Mouse (Mus musculus): ENCODE data around the gene Wnt10b. TPM values are rescaled to one million over a fixed set of nuclear protein-coding genes. Genes with fewer than 3 reads are reported as not detected.
A peak's percentile ranks its signal among the peaks of the same experiment; 100 is the strongest.

Gene Wnt10b
- polyA plus RNA-seq, 1 experiment from 2014 or later = not detected

GRCm38 (mm10) chr15:98742766-98743428, 35.1 kb downstream of the Wnt10b start:
- WGBS (ENCODE audit: insufficient replicate concordance) = 66% methylated on average over 8 of the region's 8 CpGs
- H3K36me3 ChIP-seq (replicated peaks) = peaks cover 23% of the 10 kb centered on the region
- ATAC-seq (ENCODE audit: insufficient read depth) = no peak

GRCm38 (mm10) chr15:98740219-98740618, 37.7 kb downstream of the Wnt10b start:
- WGBS (ENCODE audit: insufficient replicate concordance) = 79% methylated on average over 8 of the region's 8 CpGs
- peaks cover 23% of the 10 kb centered on the region for H3K36me3 ChIP-seq (replicated peaks)

More at GRCm38 (mm10) chr15:98742766-98743428, 35.1 kb downstream of the Wnt10b start:
- Histone ChIP-seq H3K4me1 (replicated peaks) (peaks cover 13% of the 10 kb centered on the region; the same call in 1 of the 2 replicates), H3K4me2 (no peak overlapping the region), H3K27me3 (no peaks in the 10 kb centered on the region), H3K4me3 (replicated peaks) (no peak overlapping the region), H3K9me3 (replicated peaks) (no peaks in the 10 kb centered on the region), H3K27ac (replicated peaks) (no peak overlapping the region), H3K9ac (no peak overlapping the region)

GRCm38 (mm10) chr15:98738796-98739195, 39.2 kb downstream of the Wnt10b start:
- no peak overlapping the region for H3K4me2 ChIP-seq
- H3K4me1 ChIP-seq (replicated peaks) = peaks cover 22% of the 10 kb centered on the region
- peaks cover 23% of the 10 kb centered on the region for H3K36me3 ChIP-seq (replicated peaks)
- WGBS (ENCODE audit: insufficient replicate concordance) = 62% methylated on average over 4 of the region's 4 CpGs
- H3K4me3 ChIP-seq (replicated peaks) = no peak overlapping the region
- H3K27me3 ChIP-seq = no peaks in the 10 kb centered on the region
- peak overlapping the region; percentile 34 for H3K27ac ChIP-seq (replicated peaks)
- 0 out of 2 replicates have a peak, but pooled peaks have one; percentile 22 for ATAC-seq (ENCODE audit: insufficient read depth)
- H3K9me3 ChIP-seq (replicated peaks) = no peaks in the 10 kb centered on the region
- no peak overlapping the region for H3K9ac ChIP-seq

More at GRCm38 (mm10) chr15:98740219-98740618, 37.7 kb downstream of the Wnt10b start:
- Histone ChIP-seq H3K27ac (replicated peaks) (no peak overlapping the region), H3K4me1 (replicated peaks) (peaks cover 13% of the 10 kb centered on the region; the same call in 1 of the 2 replicates), H3K27me3 (no peaks in the 10 kb centered on the region), H3K4me2 (no peak overlapping the region), H3K4me3 (replicated peaks) (no peak overlapping the region), H3K9ac (no peak overlapping the region), H3K9me3 (replicated peaks) (no peaks in the 10 kb centered on the region)
- no peak for ATAC-seq (ENCODE audit: insufficient read depth)

GRCm38 (mm10) chr15:98737881-98738280, 40.1 kb downstream of the Wnt10b start:
- 0 out of 2 replicates have a peak overlapping the region, but pooled peaks have one; percentile 34 for H3K27ac ChIP-seq (replicated peaks)

GRCm38 (mm10) chr15:98736521-98736920, 41.4 kb downstream of the Wnt10b start:
- no peak overlapping the region for H3K4me3 ChIP-seq (replicated peaks)
- no peak for ATAC-seq (ENCODE audit: insufficient read depth)
- no peaks in the 10 kb centered on the region for H3K9me3 ChIP-seq (replicated peaks)
- WGBS (ENCODE audit: insufficient replicate concordance) = 70% methylated on average over 10 of the region's 10 CpGs
- H3K4me2 ChIP-seq = no peak overlapping the region
- H3K9ac ChIP-seq = no peak overlapping the region
- peaks cover 42% of the 10 kb centered on the region for H3K4me1 ChIP-seq (replicated peaks)
- H3K27me3 ChIP-seq = no peaks in the 10 kb centered on the region
- peaks cover 22% of the 10 kb centered on the region for H3K36me3 ChIP-seq (replicated peaks)
- H3K27ac ChIP-seq (replicated peaks) = no peak overlapping the region

More at GRCm38 (mm10) chr15:98737881-98738280, 40.1 kb downstream of the Wnt10b start:
- H3K36me3 ChIP-seq (replicated peaks) = peaks cover 23% of the 10 kb centered on the region
- ATAC-seq (ENCODE audit: insufficient read depth) = no peak
- no peak overlapping the region for H3K9ac ChIP-seq
- no peaks in the 10 kb centered on the region for H3K27me3 ChIP-seq
- H3K4me2 ChIP-seq = no peak overlapping the region
- peaks cover 31% of the 10 kb centered on the region for H3K4me1 ChIP-seq (replicated peaks)
- no peak overlapping the region for H3K4me3 ChIP-seq (replicated peaks)
- H3K9me3 ChIP-seq (replicated peaks) = no peaks in the 10 kb centered on the region

DNA sequence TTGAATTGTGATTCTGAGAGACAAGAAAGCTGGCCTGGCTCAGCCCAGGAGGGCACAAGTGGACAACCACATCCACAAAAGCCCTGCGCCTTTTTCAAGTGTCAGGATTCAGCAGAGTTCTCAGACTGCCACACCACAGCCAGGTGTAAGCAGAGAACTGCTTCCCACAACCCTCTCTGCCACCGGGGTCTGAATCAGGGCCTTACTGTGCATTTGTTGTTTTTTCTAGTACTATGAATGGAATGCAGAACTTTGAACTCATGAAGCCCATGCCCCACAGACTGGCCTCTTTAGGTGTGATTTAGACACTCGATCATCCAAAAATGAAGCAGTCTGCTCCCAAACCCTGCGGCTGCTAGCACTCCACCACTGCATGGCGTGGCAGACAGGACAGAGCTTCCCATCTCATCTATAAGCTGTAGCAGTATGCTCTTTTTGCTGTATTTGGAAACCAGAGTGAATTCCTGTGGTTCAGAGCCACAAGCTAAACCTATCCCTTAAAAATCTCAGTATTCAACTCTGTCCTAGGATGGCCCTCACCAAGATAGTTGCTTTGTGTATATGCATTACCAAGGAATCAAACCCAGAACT, 43.9 kb downstream of the Wnt10b start:
- H3K4me2 ChIP-seq = no peak overlapping the region
- 0 out of 2 replicates have a peak, but pooled peaks have one; percentile 7 for ATAC-seq (ENCODE audit: insufficient read depth)
- H3K4me1 ChIP-seq (replicated peaks) = peaks cover 42% of the 10 kb centered on the region
- H3K9ac ChIP-seq = no peak overlapping the region
- no peaks in the 10 kb centered on the region for H3K9me3 ChIP-seq (replicated peaks)
- WGBS (ENCODE audit: insufficient replicate concordance) = 61% methylated on average over 5 of the region's 5 CpGs
- no peak overlapping the region for H3K4me3 ChIP-seq (replicated peaks)
- H3K36me3 ChIP-seq (replicated peaks) = peaks cover under 1% of the 10 kb centered on the region; the same call in 1 of the 2 replicates
- H3K27me3 ChIP-seq = peaks cover 12% of the 10 kb centered on the region
- H3K27ac ChIP-seq (replicated peaks) = peak overlapping the region; percentile 51

- Histone ChIP-seq H3K27me3 (peaks cover 19% of the 10 kb centered on the region), H3K27ac (replicated peaks) (peak overlapping the region; percentile 51), H3K4me2 (no peak overlapping the region; the same call in 1 of the 2 replicates), H3K4me3 (replicated peaks) (no peak overlapping the region), H3K9me3 (replicated peaks) (no peaks in the 10 kb centered on the region), H3K4me1 (replicated peaks) (peaks cover 41% of the 10 kb centered on the region), H3K9ac (no peak overlapping the region), H3K36me3 (replicated peaks) (no peaks in the 10 kb centered on the region; the same call in 1 of the 2 replicates)
- ATAC-seq (ENCODE audit: insufficient read depth) = peak; percentile 68
- 12% methylated on average over 6 of the region's 6 CpGs for WGBS (ENCODE audit: insufficient replicate concordance)
Measured at GRCm38 (mm10) chr15:98733370-98733769, 44.6 kb downstream of the Wnt10b start.

GRCm38 (mm10) chr15:98732006-98732531, 45.9 kb downstream of the Wnt10b start:
- Histone ChIP-seq H3K9ac (no peak overlapping the region), H3K27ac (replicated peaks) (peak overlapping the region; percentile 51; the same call in 1 of the 2 replicates), H3K36me3 (replicated peaks) (no peaks in the 10 kb centered on the region; the same call in 1 of the 2 replicates), H3K9me3 (replicated peaks) (no peaks in the 10 kb centered on the region), H3K4me1 (replicated peaks) (peaks cover 50% of the 10 kb centered on the region), H3K4me3 (replicated peaks) (no peak overlapping the region), H3K27me3 (peaks cover 27% of the 10 kb centered on the region), H3K4me2 (no peak overlapping the region)
- WGBS (ENCODE audit: insufficient replicate concordance) = 43% methylated on average over 8 of the region's 8 CpGs
- ATAC-seq (ENCODE audit: insufficient read depth) = peak; percentile 24; the same call in 1 of the 2 replicates

DNA sequence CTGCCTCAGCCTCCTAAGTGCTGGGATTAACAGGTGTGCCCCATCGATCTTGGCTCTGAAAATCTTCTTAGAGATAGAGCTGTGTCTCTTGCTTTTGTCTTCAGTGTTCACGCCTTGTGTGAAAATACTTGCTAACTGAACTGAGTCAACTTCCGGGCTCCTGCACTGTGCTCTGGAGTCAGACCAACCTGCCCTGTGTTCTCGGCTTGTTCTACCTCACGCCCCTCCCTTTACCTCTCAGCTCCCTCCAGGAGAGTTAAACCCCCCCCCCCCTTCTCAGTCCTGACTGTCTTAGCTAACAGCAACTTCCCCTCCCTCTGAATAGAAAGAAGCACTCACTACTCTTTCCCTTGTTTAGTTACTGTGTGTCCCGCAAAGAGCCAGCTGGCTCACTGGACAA, 47.2 kb downstream of the Wnt10b start:
- peaks cover 53% of the 10 kb centered on the region for H3K4me1 ChIP-seq (replicated peaks)
- H3K27ac ChIP-seq (replicated peaks) = no peak overlapping the region
- ATAC-seq (ENCODE audit: insufficient read depth) = no peak
- no peak overlapping the region for H3K9ac ChIP-seq
- H3K4me3 ChIP-seq (replicated peaks) = no peak overlapping the region
- H3K27me3 ChIP-seq = peaks cover 37% of the 10 kb centered on the region
- no peaks in the 10 kb centered on the region for H3K9me3 ChIP-seq (replicated peaks)
- no peaks in the 10 kb centered on the region; the same call in 1 of the 2 replicates for H3K36me3 ChIP-seq (replicated peaks)
- no peak overlapping the region for H3K4me2 ChIP-seq
- 52% methylated on average over 6 of the region's 6 CpGs for WGBS (ENCODE audit: insufficient replicate concordance)

GRCm38 (mm10) chr15:98729791-98730545, 48.0 kb downstream of the Wnt10b start:
- no peaks in the 10 kb centered on the region for H3K36me3 ChIP-seq (replicated peaks)
- H3K4me2 ChIP-seq = no peak overlapping the region
- no peak overlapping the region for H3K4me3 ChIP-seq (replicated peaks)
- 37% methylated on average over 7 of the region's 7 CpGs for WGBS (ENCODE audit: insufficient replicate concordance)
- peaks cover 38% of the 10 kb centered on the region for H3K27me3 ChIP-seq
- H3K27ac ChIP-seq (replicated peaks) = no peak overlapping the region
- ATAC-seq (ENCODE audit: insufficient read depth) = no peak
- peaks cover 53% of the 10 kb centered on the region for H3K4me1 ChIP-seq (replicated peaks)
- no peak overlapping the region for H3K9ac ChIP-seq
- no peaks in the 10 kb centered on the region for H3K9me3 ChIP-seq (replicated peaks)
